Mouse (Mus musculus): ENCODE measurements around the gene Rpusd1.

Rpusd1 gene

DNA sequence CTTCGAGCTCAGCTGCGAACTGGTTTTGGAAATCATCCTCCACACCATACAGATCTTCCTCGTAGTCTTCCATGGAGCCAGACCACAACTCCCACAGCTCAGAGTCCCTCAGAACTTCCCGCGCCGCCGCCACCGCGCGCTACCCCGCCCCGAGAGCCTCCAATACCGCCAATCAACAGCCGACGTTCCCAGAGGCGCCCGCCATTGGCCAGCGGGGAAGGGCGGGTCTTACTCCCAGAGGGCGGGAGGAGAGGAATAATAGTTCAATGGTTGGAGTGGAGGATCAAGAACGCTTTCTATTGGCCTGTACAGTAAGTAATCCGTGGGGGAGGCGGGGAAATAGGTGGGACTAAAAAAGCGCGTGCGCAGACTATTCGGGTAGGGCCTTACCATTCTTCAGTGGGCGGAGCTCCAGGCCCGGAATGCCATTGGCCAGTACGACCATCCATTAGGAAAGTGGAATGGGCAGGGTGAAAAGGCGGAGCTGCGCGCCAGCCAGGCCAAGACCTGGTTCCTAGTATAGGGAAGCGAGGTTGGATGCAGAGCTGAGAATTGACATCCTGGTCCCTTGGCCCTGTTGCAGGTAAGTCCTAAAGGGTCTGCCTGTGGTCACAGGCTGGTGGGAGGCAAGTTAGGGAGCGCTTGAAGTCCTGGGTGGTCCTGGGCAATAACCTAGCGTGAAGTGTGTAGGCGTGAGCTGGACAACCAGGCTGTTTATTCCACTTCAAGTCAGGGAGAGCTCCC is at the start of gene Rpusd1, which contains the start of gene Chtf18:
Gene Rpusd1, plus strand, starts transcription at position 406 of the 744 bp plus-strand sequence.
Gene Chtf18, minus strand, starts transcription at position 155 of the 744 bp plus-strand sequence.
- DNase-seq = peak; percentile 99

DNA sequence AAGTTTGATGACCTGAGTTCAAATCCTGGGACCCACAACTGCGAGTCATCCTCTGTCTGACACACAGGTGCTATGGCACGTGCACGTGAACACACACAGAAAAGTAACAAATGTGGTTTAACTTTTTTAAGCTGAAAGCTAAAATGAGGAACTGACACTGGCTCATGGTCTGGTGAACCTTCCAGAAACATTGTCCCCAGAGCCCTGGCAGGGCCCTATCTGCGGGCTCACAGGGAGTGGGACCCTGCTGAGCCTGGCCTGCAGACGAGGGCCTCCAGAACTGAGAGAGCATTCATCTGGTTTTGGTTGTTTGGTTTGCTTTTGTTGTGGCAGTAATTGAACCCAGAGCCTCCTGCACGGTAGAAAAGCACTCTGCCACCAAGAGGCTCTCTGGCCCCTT is 49.5 kb upstream of the Rpusd1 start:
- no peak for DNase-seq

DNA sequence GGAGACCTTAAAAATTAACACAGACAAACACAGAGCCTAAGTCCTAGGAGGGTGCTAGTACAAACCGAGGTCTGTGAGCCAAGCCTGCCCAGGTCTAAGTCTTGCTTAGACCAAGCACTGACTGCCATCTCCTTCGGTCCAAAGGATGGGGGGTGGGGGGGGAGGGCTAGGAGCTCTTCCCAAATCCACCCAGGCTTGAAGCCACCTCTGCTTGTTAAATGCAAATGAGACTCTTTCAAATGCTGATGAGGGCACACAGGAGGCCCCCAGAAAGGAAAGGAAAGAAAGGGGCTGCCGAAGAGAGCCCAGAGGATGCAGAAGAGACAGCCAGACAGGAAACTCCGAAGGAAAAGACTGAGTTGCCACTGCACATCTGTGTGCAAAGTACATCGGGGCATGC is 47.7 kb upstream of the Rpusd1 start:
- DNase-seq = no peak

DNA sequence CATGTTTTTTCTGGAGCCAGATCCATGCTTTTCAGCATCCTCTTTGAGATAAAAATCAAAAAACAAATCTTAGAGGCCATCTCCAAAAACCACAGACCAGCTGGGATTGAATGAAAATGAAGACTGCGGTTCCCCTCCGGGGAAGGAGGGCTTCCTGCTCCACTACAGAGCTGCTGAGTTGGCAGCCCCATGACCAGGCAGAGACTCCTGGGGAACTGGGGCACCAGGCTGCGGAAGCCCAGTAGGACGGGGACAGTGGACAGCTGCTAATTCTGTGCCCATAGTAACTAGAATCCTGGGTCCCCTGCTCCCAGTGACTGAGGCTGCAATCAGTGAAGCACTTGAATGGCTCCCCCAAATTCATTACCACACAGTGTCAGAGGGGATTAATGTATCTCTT is 45.8 kb upstream of the Rpusd1 start:
- DNase-seq = no peak

DNA sequence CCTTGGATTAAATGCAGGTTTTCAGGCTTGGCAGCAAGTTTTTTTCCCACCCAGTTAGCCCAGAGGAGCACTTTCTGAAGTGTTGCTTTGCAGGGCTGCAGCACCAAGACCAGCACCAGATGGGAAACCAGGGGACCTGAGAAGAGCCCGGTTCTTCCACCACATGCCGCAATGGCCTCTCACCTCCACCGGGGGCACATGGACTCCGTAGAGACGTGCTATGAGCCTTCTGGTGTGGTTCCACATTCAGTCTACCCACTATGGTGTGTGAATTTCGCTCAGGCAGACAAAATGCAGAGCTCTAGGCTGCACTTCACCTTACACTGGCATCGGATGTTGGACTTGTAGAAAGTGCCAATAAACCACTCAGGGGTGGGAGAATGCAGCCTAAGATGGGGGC is 41.1 kb upstream of the Rpusd1 start:
- no peak for DNase-seq

DNA sequence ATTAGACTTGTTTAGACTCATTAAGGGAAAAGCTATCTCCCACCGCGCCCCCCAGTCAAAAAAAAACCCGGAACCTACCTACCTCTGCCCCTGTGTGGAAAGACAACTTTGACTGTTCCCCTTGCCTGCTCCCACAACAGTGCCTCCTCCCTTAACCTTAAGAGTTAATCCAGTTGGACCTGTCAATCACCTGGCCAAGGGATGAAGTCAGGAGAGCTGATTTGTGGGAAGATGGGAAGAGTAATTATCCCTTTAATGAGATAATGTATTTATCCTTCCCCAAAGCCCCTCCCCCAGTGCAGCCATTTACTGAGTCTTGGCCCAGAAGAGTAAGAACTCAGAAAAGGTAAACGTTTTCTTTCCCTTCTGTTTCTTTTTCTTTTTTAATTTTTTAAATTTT is 38.5 kb upstream of the Rpusd1 start:
- no peak for DNase-seq

DNA sequence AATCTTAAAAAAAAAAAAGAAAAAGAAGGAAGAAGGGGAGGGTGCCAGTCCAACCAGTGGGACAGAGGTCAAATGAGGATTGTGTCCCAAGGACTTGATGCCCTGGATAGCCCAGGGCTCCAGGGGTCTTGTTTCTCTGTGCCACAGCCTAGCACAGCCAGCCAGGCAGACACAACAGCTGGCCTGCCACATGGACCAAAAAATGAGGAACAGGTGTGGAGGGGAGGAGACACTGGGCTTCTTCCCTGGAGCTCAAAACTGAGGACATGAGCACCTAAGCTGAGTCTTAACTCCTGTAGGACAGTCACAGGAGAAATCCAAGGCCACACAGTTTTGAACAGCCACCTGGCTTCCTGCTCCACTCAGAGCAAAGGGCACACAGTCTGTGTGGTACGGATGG is 31.2 kb upstream of the Rpusd1 start:
- DNase-seq = no peak

DNA sequence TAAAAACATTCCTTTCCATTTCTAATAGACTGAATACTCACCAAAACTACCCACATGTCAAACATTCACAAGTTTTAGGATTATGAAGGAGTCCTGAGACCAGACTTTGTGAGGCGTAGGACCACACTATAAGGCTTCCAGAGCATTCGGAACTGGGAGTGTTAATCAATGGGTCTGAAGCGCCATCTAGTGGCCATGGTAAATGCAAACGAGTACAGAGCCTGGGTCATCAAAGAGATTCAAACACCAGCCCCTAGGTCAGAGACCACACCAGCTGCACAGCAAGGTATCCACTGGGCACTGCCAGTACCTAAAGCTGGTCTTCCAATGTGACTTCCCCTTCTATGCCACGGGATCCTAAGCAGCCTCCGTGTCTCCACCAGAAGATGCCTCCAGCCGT is 29.0 kb upstream of the Rpusd1 start:
- DNase-seq = peak; percentile 68 to 83

DNA sequence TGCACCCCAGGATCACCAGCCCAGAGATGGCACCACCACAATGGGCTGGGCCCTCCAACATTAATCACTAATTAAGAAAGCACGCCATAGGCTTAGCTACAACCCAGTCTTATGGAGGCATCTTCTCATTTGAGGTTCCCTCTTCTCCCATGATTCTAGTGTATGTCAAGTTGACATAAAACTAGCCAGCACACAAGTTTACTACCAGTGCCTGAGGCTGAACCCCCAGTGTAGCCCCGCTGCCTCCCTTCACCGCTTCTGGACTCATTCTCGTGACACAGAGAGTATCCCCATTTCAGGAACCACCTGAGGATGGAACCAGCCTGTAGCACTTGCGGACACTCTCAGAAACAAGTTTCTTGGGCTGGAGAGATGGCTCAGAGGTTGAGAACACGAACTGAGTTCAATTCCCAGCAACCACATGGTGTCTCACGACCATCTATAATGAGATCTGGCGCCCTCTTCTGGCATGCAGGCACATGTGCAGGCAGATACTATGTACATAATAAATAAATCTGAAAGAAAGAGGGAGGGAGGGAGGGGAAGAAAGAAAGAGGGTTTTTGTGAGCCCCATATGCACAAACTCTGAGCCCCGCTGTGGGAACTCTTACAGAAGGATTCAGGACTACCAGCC is 26.5 kb upstream of the Rpusd1 start:
- DNase-seq = no peak

DNA sequence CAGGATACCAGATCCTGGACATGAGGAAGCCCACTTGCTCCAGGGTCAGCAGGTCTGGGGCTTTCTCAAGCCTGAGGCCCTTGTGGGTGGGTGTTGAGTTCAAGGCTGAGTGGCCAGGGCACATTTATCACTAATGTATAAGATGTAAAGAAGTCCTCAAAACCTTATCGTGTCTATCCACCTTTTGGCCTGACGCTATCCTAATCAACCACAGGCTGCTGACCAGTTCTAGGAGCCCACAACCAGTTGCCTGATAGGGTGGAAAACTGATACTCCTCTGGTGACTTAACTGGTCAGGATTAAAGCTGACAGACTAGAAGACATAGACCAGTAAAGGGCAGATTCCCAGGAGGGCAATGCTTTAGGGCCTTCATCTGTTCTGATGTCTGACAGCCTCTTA is 17.5 kb upstream of the Rpusd1 start:
- no peak for DNase-seq

DNA sequence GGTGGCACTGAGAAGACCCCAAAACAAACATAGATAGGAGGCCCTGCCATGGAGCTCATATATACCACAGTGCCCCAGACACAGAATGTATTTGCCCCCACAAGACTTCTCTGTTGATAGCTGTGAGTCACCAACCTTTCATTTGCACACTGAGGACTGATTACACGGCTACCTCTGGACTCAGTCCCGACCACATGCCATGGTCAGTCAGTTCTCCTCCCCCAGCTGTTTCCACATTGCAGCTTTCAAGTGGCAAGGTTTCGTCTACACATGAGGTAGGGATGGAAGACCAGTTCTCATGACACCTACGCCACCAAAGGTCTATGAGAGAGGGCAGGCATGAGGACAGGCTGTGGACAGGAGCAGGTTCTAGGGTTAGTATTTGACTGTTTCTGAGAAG is 16.3 kb upstream of the Rpusd1 start:
- DNase-seq = no peak

DNA sequence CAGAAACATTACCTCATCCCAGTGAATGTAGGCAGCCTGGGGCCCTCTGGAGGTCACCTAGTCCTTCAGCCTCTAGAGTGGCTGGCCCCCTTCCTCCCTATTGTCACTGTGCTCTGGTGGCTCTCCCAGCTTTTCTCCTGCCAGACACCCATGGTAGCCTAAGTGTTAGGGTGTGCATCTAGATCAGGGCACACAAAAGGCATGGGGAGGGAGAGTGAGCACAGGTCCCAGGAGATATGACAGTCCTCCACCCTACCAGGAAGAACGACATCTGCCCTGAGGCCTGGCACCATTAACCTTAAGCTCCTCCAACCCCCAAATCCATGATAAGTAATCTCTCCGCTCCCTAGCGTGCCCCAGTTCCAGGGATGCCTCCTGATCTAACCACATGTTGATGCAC is 11.8 kb upstream of the Rpusd1 start:
- DNase-seq = no peak

DNA sequence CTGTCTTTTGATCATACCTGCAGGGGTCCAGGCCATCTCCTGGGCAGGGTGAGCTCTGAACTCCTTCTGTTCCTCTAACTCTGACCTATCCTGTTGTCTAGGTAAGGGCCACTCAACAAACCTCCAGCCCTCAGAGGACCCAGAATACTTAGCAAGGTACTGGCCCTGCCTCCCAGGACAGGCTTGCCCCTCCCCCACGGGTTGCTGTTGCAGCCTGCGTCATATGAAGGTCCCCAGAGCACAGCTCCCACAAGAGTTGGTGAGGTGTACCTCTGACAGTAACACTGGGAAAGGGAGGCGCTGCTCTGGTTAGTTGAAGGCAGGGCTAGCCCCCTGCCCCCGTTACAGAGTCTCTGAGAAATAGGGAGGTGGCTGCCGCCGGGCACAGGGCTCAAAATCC is 11.3 kb upstream of the Rpusd1 start:
- no peak for DNase-seq

DNA sequence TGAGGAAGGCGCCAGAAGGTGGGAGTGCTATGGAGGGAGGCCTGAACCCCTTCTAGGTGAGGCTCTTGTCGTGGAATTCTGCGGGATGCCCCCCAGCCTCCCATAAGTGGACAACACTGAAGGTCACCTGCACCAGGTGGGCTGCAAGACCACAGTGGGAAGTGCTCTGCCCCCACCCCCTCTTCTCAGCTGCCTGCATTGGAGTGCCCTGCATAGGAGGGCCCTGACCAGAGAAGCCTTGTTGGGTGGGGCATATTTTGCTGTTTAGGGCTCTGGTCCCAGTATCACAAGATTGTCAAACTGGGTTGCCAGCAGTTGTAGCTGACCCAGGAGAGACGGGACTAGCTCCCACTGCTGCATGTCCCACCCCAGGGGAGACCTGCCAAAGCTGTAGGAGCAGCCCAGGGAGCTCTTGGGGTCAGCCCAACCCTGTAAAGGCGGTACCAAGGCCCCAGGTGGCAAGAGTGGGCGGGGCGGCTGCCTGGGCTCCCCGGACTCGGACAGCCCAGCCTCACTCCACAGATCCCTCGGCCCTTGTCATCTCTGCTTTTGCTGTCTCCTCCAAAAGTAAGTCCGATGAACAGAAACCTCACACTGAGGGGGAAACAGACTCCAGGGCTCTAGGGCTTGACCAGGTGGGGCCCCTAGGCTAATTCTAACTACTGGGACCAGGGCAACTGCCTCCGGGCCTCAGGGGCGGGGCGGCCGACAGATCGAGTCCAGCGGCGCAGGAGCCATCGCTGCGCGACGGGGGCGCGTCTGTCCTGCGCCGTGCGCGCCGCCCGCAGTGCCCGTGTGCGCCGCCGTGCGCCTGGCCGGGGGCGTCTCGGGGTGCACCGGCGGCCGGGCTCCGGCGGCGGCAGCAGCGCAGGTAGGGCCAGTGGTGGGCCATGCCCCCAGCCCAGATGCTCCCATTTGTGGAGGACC is 10.5 kb upstream of the Rpusd1 start, which contains the start of gene Gng13:
Gene Gng13, plus strand, starts transcription at position 461 of the 927 bp plus-strand sequence.
- no peak for DNase-seq

DNA sequence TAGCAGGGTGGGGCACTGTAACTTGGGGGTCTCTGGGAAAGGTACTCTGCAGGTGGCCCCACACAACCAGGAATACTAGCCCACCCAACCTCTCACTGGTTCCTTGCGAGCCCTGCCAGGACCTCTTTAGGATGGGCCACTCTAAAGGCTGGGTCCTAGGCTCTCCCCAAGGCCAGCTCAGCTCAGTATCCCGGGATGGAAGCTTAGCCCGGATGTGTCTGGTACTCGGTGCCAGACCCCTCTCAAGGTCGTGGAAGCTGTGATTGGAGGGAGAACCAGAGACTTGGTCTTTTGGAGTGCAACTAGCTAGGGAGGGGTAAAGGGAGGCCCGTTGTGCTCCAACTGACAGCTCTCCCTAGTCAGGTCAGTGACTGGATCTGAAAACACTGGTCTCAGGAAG is 9.8 kb upstream of the Rpusd1 start:
- no peak for DNase-seq

DNA sequence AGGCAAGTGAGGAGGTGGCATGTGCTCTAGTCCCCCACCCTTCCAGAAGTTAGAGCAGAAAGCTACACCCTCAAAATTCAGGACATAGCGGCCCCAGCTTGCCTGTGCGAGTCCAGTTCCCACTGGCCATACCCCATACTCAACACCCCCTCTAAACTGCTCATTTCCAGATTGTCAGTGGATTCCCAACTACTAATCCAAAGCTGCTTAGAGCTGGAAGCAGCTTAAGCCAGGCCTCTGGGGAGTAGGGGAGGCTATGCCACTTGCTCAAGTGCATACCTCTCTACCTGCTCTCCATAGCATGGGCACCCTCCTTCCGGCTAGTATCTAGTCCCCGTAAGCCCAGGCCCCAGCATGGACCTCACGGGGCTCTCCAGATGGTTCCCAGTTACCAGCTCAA is 6.0 kb upstream of the Rpusd1 start:
- no peak for DNase-seq

DNA sequence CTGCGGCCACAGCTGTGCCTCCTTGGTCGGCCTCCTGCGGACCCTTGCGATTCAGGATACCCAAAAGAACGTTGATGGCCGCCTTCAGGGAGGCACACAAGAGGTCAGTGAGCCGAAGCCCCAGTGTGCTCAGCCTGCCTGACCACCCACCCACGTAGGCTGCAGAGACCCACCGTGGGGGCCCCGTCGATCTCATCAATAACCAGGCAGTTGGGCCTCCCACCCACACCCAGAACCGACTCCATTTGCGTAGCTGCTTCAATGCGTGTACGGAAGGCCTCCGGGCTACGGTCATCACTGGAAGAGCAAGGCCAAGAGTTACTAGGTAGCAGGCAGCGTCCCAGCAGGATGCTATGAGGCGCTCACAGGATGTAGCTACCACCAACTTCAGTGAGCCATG is 4.0 kb upstream of the Rpusd1 start:
- DNase-seq = no peak

DNA sequence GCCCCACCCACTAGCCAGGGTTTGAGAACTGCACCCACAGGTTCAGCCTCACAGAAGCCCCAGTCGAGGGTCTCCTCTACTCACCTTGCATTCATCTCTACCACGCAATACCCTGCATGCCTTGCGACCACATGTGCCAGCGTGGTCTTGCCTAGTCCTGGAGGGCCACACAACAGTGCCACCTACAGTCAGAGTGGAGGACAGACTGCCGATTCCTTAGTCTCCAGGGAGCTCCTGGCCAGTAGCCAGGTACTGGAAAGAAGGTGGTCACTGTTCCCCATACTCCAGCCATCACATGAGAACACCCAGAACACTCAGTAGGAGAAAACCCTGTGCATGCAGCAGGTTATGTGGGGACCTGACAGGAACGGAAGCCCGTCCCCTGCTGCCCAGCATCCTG is 3.6 kb upstream of the Rpusd1 start:
- DNase-seq = no peak

DNA sequence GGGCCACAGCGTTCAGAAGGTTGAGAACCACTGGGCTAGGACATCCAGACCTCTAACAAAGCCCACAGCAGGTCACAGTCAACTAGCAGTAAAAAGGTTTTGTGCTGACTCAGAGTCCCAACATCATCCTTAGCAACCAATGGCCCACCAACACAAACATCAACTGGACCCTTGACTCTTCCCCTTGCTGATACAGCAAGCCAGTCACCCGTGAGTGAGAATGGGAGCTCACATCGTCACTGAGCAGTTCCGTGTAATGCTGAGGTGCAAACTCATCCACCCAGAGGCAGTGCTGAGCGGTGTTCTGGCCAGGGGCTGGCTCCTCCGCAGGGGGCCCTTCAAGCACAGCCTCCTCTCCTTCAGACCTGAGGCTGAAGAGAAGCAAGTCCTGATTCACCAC is 2.2 kb upstream of the Rpusd1 start:
- no peak for DNase-seq

DNA sequence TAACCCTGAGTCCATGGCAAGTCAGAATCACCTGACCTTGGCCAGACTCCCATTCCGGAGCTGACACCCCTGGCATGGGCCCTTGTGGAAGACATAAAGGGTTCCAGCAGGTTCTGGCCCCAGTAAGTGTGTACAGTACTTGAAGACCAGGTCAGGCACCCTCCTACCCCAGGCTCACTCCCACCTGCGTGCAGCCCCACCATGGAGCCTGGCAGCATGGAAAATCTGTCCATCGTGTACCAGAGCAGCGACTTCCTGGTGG is 470 bp downstream of the Rpusd1 start:
- no peak for DNase-seq

DNA sequence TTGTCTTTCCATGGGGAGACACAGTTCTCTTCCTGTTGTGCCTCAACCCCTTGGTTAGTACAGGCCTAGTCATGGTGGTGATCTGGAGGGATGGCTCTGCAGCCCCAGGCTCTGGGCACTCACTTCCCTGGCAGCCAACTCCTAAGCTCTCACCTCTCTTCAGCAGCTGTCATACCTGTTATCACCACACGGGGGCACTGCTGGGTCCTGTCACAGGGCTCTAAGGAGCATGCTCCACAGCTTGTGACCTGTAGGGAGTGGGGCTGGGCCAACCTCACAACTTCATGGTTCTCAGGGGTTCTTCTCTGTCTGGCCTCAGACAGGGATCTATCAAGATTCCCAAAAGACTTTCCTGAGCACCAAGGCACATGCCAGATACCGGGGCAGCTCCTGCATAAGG is 4.6 kb downstream of the Rpusd1 start:
- DNase-seq = peak; percentile 89

DNA sequence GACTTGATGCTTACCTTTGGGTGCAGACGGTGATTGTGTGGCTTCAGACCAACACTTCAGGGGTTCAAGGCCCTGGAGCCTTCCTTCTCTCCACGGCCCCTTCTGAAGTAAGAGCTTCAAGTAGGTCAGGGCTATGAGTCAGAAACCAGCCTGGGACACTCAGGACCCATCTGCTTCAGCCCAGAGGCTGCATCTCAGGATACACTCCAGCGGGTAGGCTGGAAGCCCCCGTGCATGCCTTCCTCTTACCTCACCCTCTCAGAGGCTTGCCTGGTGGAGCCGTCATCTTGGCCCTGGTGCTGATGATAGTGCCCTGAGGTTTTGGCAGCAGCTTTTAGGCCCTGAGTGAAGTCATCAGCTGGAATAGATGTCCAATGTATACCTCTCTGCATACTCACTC is 7.8 kb downstream of the Rpusd1 start:
- DNase-seq = no peak

DNA sequence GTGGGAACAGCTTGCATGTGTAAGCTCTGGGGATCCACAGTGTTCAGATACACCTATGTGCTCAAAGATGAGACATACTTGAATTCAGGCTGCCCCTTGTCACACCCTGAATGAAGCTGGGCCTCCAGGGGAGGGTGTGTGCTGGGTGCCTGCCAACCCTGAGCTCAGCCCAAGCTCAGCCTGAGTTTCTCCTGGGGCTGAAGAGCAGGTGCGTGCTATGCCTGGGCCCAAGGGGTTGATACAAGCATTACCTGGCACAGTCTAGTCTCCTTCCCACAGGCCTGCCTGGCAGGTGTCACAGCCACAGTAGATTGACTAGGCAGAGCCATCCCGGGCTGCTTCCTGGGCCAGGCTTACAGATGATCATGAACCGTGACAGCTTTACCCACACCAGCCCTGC is 8.3 kb downstream of the Rpusd1 start, which contains the start of gene Mslnl:
Gene Mslnl, plus strand, starts transcription at position 298 of the 400 bp plus-strand sequence.
- no peak for DNase-seq

DNA sequence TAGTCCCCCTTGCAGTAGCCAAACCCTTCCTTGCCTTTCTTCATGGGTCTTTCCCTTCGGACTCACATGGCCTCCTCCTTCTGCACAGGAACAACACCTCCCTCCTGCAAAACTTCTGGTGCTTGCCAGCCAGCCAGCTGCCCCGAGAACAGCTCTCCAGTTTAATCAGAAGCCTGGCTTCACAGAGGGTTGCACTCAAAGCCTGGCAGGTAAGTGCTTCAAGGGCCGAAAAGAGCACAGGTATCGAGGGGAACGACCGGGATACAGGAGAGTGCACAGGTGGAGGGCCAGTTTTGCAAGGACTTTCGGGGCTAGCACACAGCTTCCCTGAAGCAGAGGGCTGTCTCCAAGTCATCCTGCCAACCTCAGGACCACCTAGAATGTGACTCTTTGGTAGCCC is 11.4 kb downstream of the Rpusd1 start:
- no peak for DNase-seq
